Mouse (Mus musculus) liver, adult 2 months (tissue): ENCODE measurements around the gene Il18r1.

Experiments
- CTCF ChIP-seq: fragments of 200-500 bp; IDR thresholded peaks from 2 replicates; pipeline ENCODE4 v1.5.1; 2011; ENCODE audit warnings: low read depth, low read length, control low read depth
- POLR2A ChIP-seq: fragments of 200-500 bp; IDR thresholded peaks from 2 replicates; pipeline ENCODE4 v1.6.1; 2011; ENCODE audit warnings: low read length, control low read depth; ENCODE audit not compliant: insufficient read depth; ENCODE audit errors: extremely low read depth

GRCm38 (mm10) chr1:40468805-40469204, 3.5 kb downstream of the Il18r1 start:
- no peak for TF ChIP-seq CTCF
- TF ChIP-seq POLR2A: no peak
